Mouse (Mus musculus) monocyte, adult 2 months (primary cell): Measurements from ENCODE around the gene Rhox9.
"Not testable (repeated sequence)": the region's sequence is repeated elsewhere in the genome, so short reads cannot be mapped to it uniquely, and the experiment has no call there.

Experiments
- DNase-seq, 2 experiments: peaks; one replicate each; pipeline ENCODE4 v3.0.0; 2022; ENCODE audit warnings: low spot score in 2 of 2, low read depth in 1 of 2

Gene Rhox9

GRCm38 (mm10) chrX:37901670-37902069 is at the start of gene Rhox9:
TSS of gene Rhox9 (minus strand) at chrX:37901770.
- not testable (repeated sequence) for DNase-seq

- no peak for DNase-seq
Observed at GRCm38 (mm10) chrX:37916311-37916710, 14.7 kb upstream of the Rhox9 start.

- DNase-seq, result no peak
Observed at GRCm38 (mm10) chrX:37908581-37908980, 7.0 kb upstream of the Rhox9 start.

GRCm38 (mm10) chrX:37903727-37904126 is 2.2 kb upstream of the Rhox9 start:
- DNase-seq, result no peak

- not testable (repeated sequence) for DNase-seq
Observed at GRCm38 (mm10) chrX:37897132-37897531, 4.4 kb downstream of the Rhox9 start, which contains the start of gene Rhox7b. TSS of gene Rhox7b (minus strand) at chrX:37897232.

- no peak for DNase-seq
Observed at GRCm38 (mm10) chrX:37878844-37879243, 22.7 kb downstream of the Rhox9 start, which contains the start of gene Rhox8. TSS of gene Rhox8 (minus strand) at chrX:37878944.

- no peak for DNase-seq
Observed at GRCm38 (mm10) chrX:37871641-37872040, 29.9 kb downstream of the Rhox9 start.
